Mouse (Mus musculus) hindbrain, embryonic 10.5 days (tissue): ENCODE data around the gene Slc25a23. TPM values are rescaled to one million over a fixed set of nuclear protein-coding genes. Genes with fewer than 3 reads are reported as not detected.

ENCODE experiments used
- DNase-seq: peaks from one replicate; pipeline ENCODE4 v3.0.0-alpha.2; 2017; ENCODE audit warnings: low spot score
- H3K27ac ChIP-seq: fragments of 300-500 bp; sonication (generic); 2 replicates; pipeline ENCODE4 v1.5.1; 2016; ENCODE audit warnings: mild to moderate bottlenecking, moderate library complexity
- H3K27me3 ChIP-seq: fragments of 300-500 bp; sonication (generic); 2 replicates; pipeline ENCODE4 v1.6.1; 2016; ENCODE audit warnings: mild to moderate bottlenecking; ENCODE audit not compliant: poor library complexity, insufficient read depth, severe bottlenecking
- H3K36me3 ChIP-seq: fragments of 300-500 bp; sonication (generic); 2 replicates; pipeline ENCODE4 v1.6.1; 2016; ENCODE audit warnings: mild to moderate bottlenecking, moderate library complexity
- H3K4me1 ChIP-seq: fragments of 300-500 bp; sonication (generic); replicated peaks from 2 replicates; pipeline ENCODE4 v1.6.1; 2016; ENCODE audit warnings: mild to moderate bottlenecking
- H3K4me3 ChIP-seq: fragments of 300-500 bp; sonication (generic); 2 replicates; pipeline ENCODE4 v1.5.1; 2016; ENCODE audit warnings: mild to moderate bottlenecking, moderate library complexity
- H3K9me3 ChIP-seq: fragments of 300-500 bp; sonication (generic); 2 replicates; pipeline ENCODE4 v1.6.1; 2016; ENCODE audit warnings: mild to moderate bottlenecking, moderate library complexity
- WGBS: fragments of 180-500 bp; shearing (Covaris S2); methylation state at CpG from one replicate; pipeline ENCODE4 v1.1.7; 2016; 5-methylcytosine and 5-hydroxymethylcytosine counted together
- polyA plus RNA-seq: library from polyadenylated mRNA; unstranded; fragments of >200 nt; fragmentation: Nextera tagmentation; extraction: Ambion mirVana; gene quantifications from 2 replicates; pipeline ENCODE4 v1.2.1, GENCODE M21; 2016

The Slc25a23 gene
- polyA plus RNA-seq, 1 experiment from 2014 or later: 16.2 TPM

- WGBS: 89% methylated on average over 7 of the region's 7 CpGs
- no peak overlapping the region for H3K4me3 ChIP-seq
- no peaks in the 10 kb centered on the region for H3K27me3 ChIP-seq
- peaks cover 96% of the 10 kb centered on the region for H3K36me3 ChIP-seq
- no peaks in the 10 kb centered on the region for H3K9me3 ChIP-seq
- no peaks in the 10 kb centered on the region for H3K4me1 ChIP-seq
- no peak overlapping the region for H3K27ac ChIP-seq
- no peak for DNase-seq
Observed at GRCm38 (mm10) chr17:57003994-57004393, 55.7 kb downstream of the Slc25a23 start.

- H3K4me3 ChIP-seq: no peak overlapping the region
Observed at GRCm38 (mm10) chr17:57001228-57001627, 58.4 kb downstream of the Slc25a23 start.

GRCm38 (mm10) chr17:56999968-57000609 lies 59.6 kb downstream of the Slc25a23 start, which contains the start of gene Pspn:
Gene Pspn (minus strand): TSS chr17:57000018.
- WGBS: 83% methylated on average over 9 of the region's 9 CpGs
- H3K4me3 ChIP-seq: no peak within 1 kb of the TSS
- no peak within 1 kb of the TSS for H3K27ac ChIP-seq
- DNase-seq: no peak
- H3K4me1 ChIP-seq: peaks cover 16% of the 10 kb centered on the region
- H3K9me3 ChIP-seq: no peaks in the 10 kb centered on the region
- H3K27me3 ChIP-seq: no peaks in the 10 kb centered on the region
- peaks cover 80% of the 10 kb centered on the region for H3K36me3 ChIP-seq

More at GRCm38 (mm10) chr17:57001228-57001627, 58.4 kb downstream of the Slc25a23 start:
- Histone ChIP-seq H3K9me3 (no peaks in the 10 kb centered on the region), H3K27me3 (no peaks in the 10 kb centered on the region), H3K27ac (no peak overlapping the region), H3K4me1 (peaks cover 16% of the 10 kb centered on the region), H3K36me3 (peaks cover 80% of the 10 kb centered on the region)
- no peak for DNase-seq
- 79% methylated on average over 8 of the region's 8 CpGs for WGBS

- 94% methylated on average over 9 of the region's 9 CpGs for WGBS
- no peak for DNase-seq
- peaks cover 80% of the 10 kb centered on the region for H3K36me3 ChIP-seq
Observed at GRCm38 (mm10) chr17:56999414-56999813, 60.2 kb downstream of the Slc25a23 start.

GRCm38 (mm10) chr17:56997029-56997667 lies 62.5 kb downstream of the Slc25a23 start, which contains the start of gene Alkbh7:
Gene Alkbh7 (plus strand): TSS chr17:56997339.
- Histone ChIP-seq H3K27me3 (no peaks in the 10 kb centered on the region), H3K4me1 (peaks cover 16% of the 10 kb centered on the region), H3K4me3 (peak within 1 kb of the TSS; percentile 69), H3K27ac (peak within 1 kb of the TSS; percentile 81), H3K36me3 (peaks cover 82% of the 10 kb centered on the region), H3K9me3 (no peaks in the 10 kb centered on the region)
- peak; percentile 96 for DNase-seq
- under 1% methylated on average over 38 of the region's 38 CpGs for WGBS

More at GRCm38 (mm10) chr17:56999414-56999813, 60.2 kb downstream of the Slc25a23 start:
- Histone ChIP-seq H3K27ac (no peak overlapping the region), H3K9me3 (no peaks in the 10 kb centered on the region), H3K4me3 (no peak overlapping the region), H3K27me3 (no peaks in the 10 kb centered on the region), H3K4me1 (peaks cover 16% of the 10 kb centered on the region)

GRCm38 (mm10) chr17:56996506-56996905 lies 63.2 kb downstream of the Slc25a23 start:
- Histone ChIP-seq H3K27ac (no peak overlapping the region), H3K27me3 (no peaks in the 10 kb centered on the region), H3K4me3 (peak overlapping the region; percentile 69), H3K36me3 (peaks cover 83% of the 10 kb centered on the region), H3K9me3 (no peaks in the 10 kb centered on the region), H3K4me1 (peaks cover 16% of the 10 kb centered on the region)
- no peak for DNase-seq
- WGBS: 77% methylated on average over 2 of the region's 2 CpGs

GRCm38 (mm10) chr17:56995046-56995445 lies 64.6 kb downstream of the Slc25a23 start:
- peaks cover 23% of the 10 kb centered on the region for H3K4me1 ChIP-seq
- 94% methylated on average over 8 of the region's 8 CpGs for WGBS
- H3K9me3 ChIP-seq: no peaks in the 10 kb centered on the region
- H3K4me3 ChIP-seq: no peak overlapping the region
- H3K27me3 ChIP-seq: no peaks in the 10 kb centered on the region
- no peak overlapping the region for H3K27ac ChIP-seq
- DNase-seq: no peak
- peaks cover 70% of the 10 kb centered on the region for H3K36me3 ChIP-seq

Other genes with a start within 250 kb of the Slc25a23 start
- 10.9 and 13.8 TPM in 2 replicates for gene Rfx2, start 228.8 kb downstream of the Slc25a23 start, polyA plus RNA-seq
- not detected in 2 replicates for gene Acsbg2, start 185.4 kb downstream of the Slc25a23 start, polyA plus RNA-seq
- gene 1700061G19Rik, start 184.4 kb downstream of the Slc25a23 start, polyA plus RNA-seq: 0.54 and 0.63 TPM in 2 replicates
- gene Mllt1, start 124.4 kb downstream of the Slc25a23 start, polyA plus RNA-seq: 65.4 and 82.4 TPM in 2 replicates
- not detected in 2 replicates for gene Acer1, start 77.7 kb downstream of the Slc25a23 start, polyA plus RNA-seq
- gene Clpp, start 69.6 kb downstream of the Slc25a23 start, polyA plus RNA-seq: 166 and 170 TPM in 2 replicates
- 35.5 TPM in 2 replicates for gene Alkbh7, start 62.5 kb downstream of the Slc25a23 start, polyA plus RNA-seq
- gene Pspn, start 59.8 kb downstream of the Slc25a23 start, polyA plus RNA-seq: not detected in 2 replicates
- gene Gtf2f1, start 48.6 kb downstream of the Slc25a23 start, polyA plus RNA-seq: 71.0 and 78.3 TPM in 2 replicates
- gene Gm17949, start 48.4 kb downstream of the Slc25a23 start, polyA plus RNA-seq: 0.41 and 0.43 TPM in 2 replicates
- 51.1 and 52.0 TPM in 2 replicates for gene Khsrp, start 28.3 kb downstream of the Slc25a23 start, polyA plus RNA-seq
- not detected in 2 replicates for gene Slc25a41, start 18.2 kb downstream of the Slc25a23 start, polyA plus RNA-seq
- 5.1 and 8.2 TPM in 2 replicates for gene Crb3, start 758 bp downstream of the Slc25a23 start, polyA plus RNA-seq
- gene Dennd1c, start 18.7 kb upstream of the Slc25a23 start, polyA plus RNA-seq: 3.2 and 3.6 TPM in 2 replicates
- 66.9 and 167 TPM in 2 replicates for gene Tubb4a, start 27.9 kb upstream of the Slc25a23 start, polyA plus RNA-seq
- gene Tnfsf9, start 45.5 kb upstream of the Slc25a23 start, polyA plus RNA-seq: 9.8 and 10.5 TPM in 2 replicates
- gene Cd70, start 89.9 kb upstream of the Slc25a23 start, polyA plus RNA-seq: 0.50 TPM in 1 of 2 replicates, not detected in the other
- 0.18 TPM in 1 of 2 replicates, not detected in the other for gene Tnfsf14, start 134.3 kb upstream of the Slc25a23 start, polyA plus RNA-seq
- 0.09 and 0.12 TPM in 2 replicates for gene C3, start 168.3 kb upstream of the Slc25a23 start, polyA plus RNA-seq
- 24.3 and 25.4 TPM in 2 replicates for gene Gpr108, start 188.6 kb upstream of the Slc25a23 start, polyA plus RNA-seq
- gene Trip10, start 189.6 kb upstream of the Slc25a23 start, polyA plus RNA-seq: 28.1 and 37.9 TPM in 2 replicates
- gene Vav1, start 219.2 kb upstream of the Slc25a23 start, polyA plus RNA-seq: 2.0 and 2.2 TPM in 2 replicates